Mouse (Mus musculus): ENCODE measurements around the gene Tmem229a.

DNA sequence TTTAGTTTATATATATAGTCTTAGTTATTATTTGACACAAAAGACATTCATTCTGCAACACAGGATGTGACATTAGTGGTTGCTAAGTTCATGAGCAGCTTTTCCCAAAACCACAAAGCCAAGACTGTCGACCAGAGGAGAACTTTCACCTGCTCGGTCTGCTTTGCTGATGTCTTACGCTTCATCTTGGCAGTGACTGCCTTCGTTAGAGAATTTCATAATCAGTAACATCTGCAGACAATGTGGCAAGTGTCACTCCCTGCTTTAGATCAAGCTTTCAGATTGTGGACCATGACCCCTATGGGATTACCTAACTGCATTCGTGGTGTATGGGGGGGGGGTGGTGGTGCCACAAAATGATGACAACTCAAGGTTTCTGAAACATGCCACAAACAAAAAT is 7.7 kb upstream of the Tmem229a start:
- TF ChIP-seq EP300 (IDR thresholded peaks at IDR 0.05; ENCODE audit: low read depth) (no peak), CTCF (IDR thresholded peaks at IDR 0.05; ENCODE audit: low read depth) (no peak)

Data from heart, postnatal 0 days (tissue).